Mouse (Mus musculus): ENCODE results near the gene Chrng. TPM values are rescaled to one million over a fixed set of nuclear protein-coding genes. Genes with fewer than 3 reads are reported as not detected.
A peak's percentile ranks its signal among the peaks of the same experiment; 100 is the strongest.

The Chrng gene
- polyA plus RNA-seq, 1 experiment from 2014 or later: not detected

- ATAC-seq (ENCODE audit: insufficient number of reproducible peaks, insufficient read depth, low FRiP score, low read depth): no peak
- WGBS: 49% methylated on average over 6 of the region's 6 CpGs
- Histone ChIP-seq H3K4me1 (ENCODE audit: control insufficient read depth, insufficient read depth, low read length) (0 out of 2 replicates have a peak, but pooled peaks cover 5% of the 10 kb centered on the region), H3K27me3 (ENCODE audit: control insufficient read depth, insufficient read depth, low read length) (no peaks in the 10 kb centered on the region), H3K4me3 (ENCODE audit: low read depth, low read length) (no peak overlapping the region), H3K27ac (ENCODE audit: low read length) (no peak overlapping the region), H3K9me3 (ENCODE audit: control insufficient read depth, low read depth, low read length) (no peaks in the 10 kb centered on the region), H3K9ac (replicated peaks; ENCODE audit: low read depth, low read length) (no peak overlapping the region), H3K36me3 (ENCODE audit: control insufficient read depth, insufficient read depth, low read length) (no peaks in the 10 kb centered on the region), H3K4me2 (replicated peaks; ENCODE audit: low read depth, low read length) (no peak overlapping the region)
These were observed 581 bp downstream of the Chrng start for GRCm38 (mm10) chr1:87205038-87205437.

- Histone ChIP-seq H3K36me3 (ENCODE audit: control insufficient read depth, insufficient read depth, low read length) (no peaks in the 10 kb centered on the region), H3K27ac (ENCODE audit: low read length) (no peak overlapping the region), H3K9ac (replicated peaks; ENCODE audit: low read depth, low read length) (no peak overlapping the region), H3K4me2 (replicated peaks; ENCODE audit: low read depth, low read length) (no peak overlapping the region), H3K9me3 (ENCODE audit: control insufficient read depth, low read depth, low read length) (no peaks in the 10 kb centered on the region), H3K4me1 (ENCODE audit: control insufficient read depth, insufficient read depth, low read length) (0 out of 2 replicates have a peak, but pooled peaks cover 5% of the 10 kb centered on the region), H3K4me3 (ENCODE audit: low read depth, low read length) (no peak overlapping the region), H3K27me3 (ENCODE audit: control insufficient read depth, insufficient read depth, low read length) (no peaks in the 10 kb centered on the region)
- ATAC-seq (ENCODE audit: insufficient number of reproducible peaks, insufficient read depth, low FRiP score, low read depth): no peak; the same call in 1 of the 2 replicates
- 31% methylated on average over 3 of the region's 3 CpGs for WGBS
These were observed 1.0 kb downstream of the Chrng start for GRCm38 (mm10) chr1:87205502-87205901.

- 26% methylated on average over 17 of the region's 17 CpGs for WGBS
- Histone ChIP-seq H3K9me3 (ENCODE audit: control insufficient read depth, low read depth, low read length) (no peaks in the 10 kb centered on the region), H3K4me2 (replicated peaks; ENCODE audit: low read depth, low read length) (no peak overlapping the region), H3K27ac (ENCODE audit: low read length) (no peak overlapping the region), H3K27me3 (ENCODE audit: control insufficient read depth, insufficient read depth, low read length) (no peaks in the 10 kb centered on the region), H3K9ac (replicated peaks; ENCODE audit: low read depth, low read length) (no peak overlapping the region), H3K4me3 (ENCODE audit: low read depth, low read length) (no peak overlapping the region), H3K4me1 (ENCODE audit: control insufficient read depth, insufficient read depth, low read length) (0 out of 2 replicates have a peak, but pooled peaks cover 5% of the 10 kb centered on the region), H3K36me3 (ENCODE audit: control insufficient read depth, insufficient read depth, low read length) (no peaks in the 10 kb centered on the region)
- ATAC-seq (ENCODE audit: insufficient number of reproducible peaks, insufficient read depth, low FRiP score, low read depth): no peak
These were observed 1.9 kb downstream of the Chrng start for GRCm38 (mm10) chr1:87206339-87206738.

GRCm38 (mm10) chr1:87211431-87211830 is 7.0 kb downstream of the Chrng start:
- Histone ChIP-seq H3K36me3 (ENCODE audit: control insufficient read depth, insufficient read depth, low read length) (peaks cover under 1% of the 10 kb centered on the region; the same call in 1 of the 2 replicates), H3K4me2 (replicated peaks; ENCODE audit: low read depth, low read length) (no peak overlapping the region), H3K9ac (replicated peaks; ENCODE audit: low read depth, low read length) (no peak overlapping the region), H3K4me3 (ENCODE audit: low read depth, low read length) (no peak overlapping the region), H3K27me3 (ENCODE audit: control insufficient read depth, insufficient read depth, low read length) (no peaks in the 10 kb centered on the region), H3K27ac (ENCODE audit: low read length) (no peak overlapping the region), H3K4me1 (ENCODE audit: control insufficient read depth, insufficient read depth, low read length) (peaks cover 15% of the 10 kb centered on the region), H3K9me3 (ENCODE audit: control insufficient read depth, low read depth, low read length) (no peaks in the 10 kb centered on the region)
- WGBS: 86% methylated on average over 4 of the region's 4 CpGs
- no peak for ATAC-seq (ENCODE audit: insufficient number of reproducible peaks, insufficient read depth, low FRiP score, low read depth)

- Histone ChIP-seq H3K27me3 (ENCODE audit: control insufficient read depth, insufficient read depth, low read length) (no peaks in the 10 kb centered on the region), H3K36me3 (ENCODE audit: control insufficient read depth, insufficient read depth, low read length) (peaks cover 3% of the 10 kb centered on the region; the same call in 1 of the 2 replicates), H3K4me1 (ENCODE audit: control insufficient read depth, insufficient read depth, low read length) (peaks cover 18% of the 10 kb centered on the region), H3K4me2 (replicated peaks; ENCODE audit: low read depth, low read length) (peak within 1 kb of the TSS; percentile 71), H3K9me3 (ENCODE audit: control insufficient read depth, low read depth, low read length) (no peaks in the 10 kb centered on the region), H3K9ac (replicated peaks; ENCODE audit: low read depth, low read length) (peak within 1 kb of the TSS; percentile 96), H3K27ac (ENCODE audit: low read length) (peak within 1 kb of the TSS; percentile 98), H3K4me3 (ENCODE audit: low read depth, low read length) (peak within 1 kb of the TSS; percentile 62)
- ATAC-seq (ENCODE audit: insufficient number of reproducible peaks, insufficient read depth, low FRiP score, low read depth): peak; percentile 98
- WGBS: under 1% methylated on average over 84 of the region's 99 CpGs
These were observed 9.6 kb downstream of the Chrng start, which contains the start of gene Eif4e2 for GRCm38 (mm10) chr1:87213735-87214704. TSS of gene Eif4e2 (plus strand) at chr1:87213914.

- ATAC-seq (ENCODE audit: insufficient number of reproducible peaks, insufficient read depth, low FRiP score, low read depth): no peak
- 14% methylated on average over 4 of the region's 4 CpGs for WGBS
- H3K4me3 ChIP-seq (ENCODE audit: low read depth, low read length): peak overlapping the region; percentile 62
These were observed 10.3 kb downstream of the Chrng start for GRCm38 (mm10) chr1:87214748-87215147.

GRCm38 (mm10) chr1:87217938-87218337 is 13.5 kb downstream of the Chrng start:
- no peak overlapping the region for H3K4me2 ChIP-seq (replicated peaks; ENCODE audit: low read depth, low read length)

More at GRCm38 (mm10) chr1:87214748-87215147, 10.3 kb downstream of the Chrng start:
- Histone ChIP-seq H3K4me1 (ENCODE audit: control insufficient read depth, insufficient read depth, low read length) (peaks cover 18% of the 10 kb centered on the region), H3K9ac (replicated peaks; ENCODE audit: low read depth, low read length) (peak overlapping the region; percentile 96), H3K4me2 (replicated peaks; ENCODE audit: low read depth, low read length) (peak overlapping the region; percentile 71), H3K27me3 (ENCODE audit: control insufficient read depth, insufficient read depth, low read length) (no peaks in the 10 kb centered on the region), H3K36me3 (ENCODE audit: control insufficient read depth, insufficient read depth, low read length) (peaks cover 9% of the 10 kb centered on the region; the same call in 1 of the 2 replicates), H3K27ac (ENCODE audit: low read length) (peak overlapping the region; percentile 98; the same call in 1 of the 2 replicates), H3K9me3 (ENCODE audit: control insufficient read depth, low read depth, low read length) (no peaks in the 10 kb centered on the region)

GRCm38 (mm10) chr1:87225739-87226138 is 21.3 kb downstream of the Chrng start:
- H3K4me3 ChIP-seq (ENCODE audit: low read depth, low read length): no peak overlapping the region
- H3K9me3 ChIP-seq (ENCODE audit: control insufficient read depth, low read depth, low read length): no peaks in the 10 kb centered on the region
- no peak for ATAC-seq (ENCODE audit: insufficient number of reproducible peaks, insufficient read depth, low FRiP score, low read depth)
- H3K4me1 ChIP-seq (ENCODE audit: control insufficient read depth, insufficient read depth, low read length): no peaks in the 10 kb centered on the region
- H3K27ac ChIP-seq (ENCODE audit: low read length): no peak overlapping the region
- peaks cover 89% of the 10 kb centered on the region for H3K36me3 ChIP-seq (ENCODE audit: control insufficient read depth, insufficient read depth, low read length)
- H3K9ac ChIP-seq (replicated peaks; ENCODE audit: low read depth, low read length): no peak overlapping the region
- WGBS: 94% methylated on average over 8 of the region's 8 CpGs
- H3K27me3 ChIP-seq (ENCODE audit: control insufficient read depth, insufficient read depth, low read length): no peaks in the 10 kb centered on the region
- no peak overlapping the region for H3K4me2 ChIP-seq (replicated peaks; ENCODE audit: low read depth, low read length)

More at GRCm38 (mm10) chr1:87217938-87218337, 13.5 kb downstream of the Chrng start:
- Histone ChIP-seq H3K4me3 (ENCODE audit: low read depth, low read length) (no peak overlapping the region), H3K9ac (replicated peaks; ENCODE audit: low read depth, low read length) (no peak overlapping the region), H3K27me3 (ENCODE audit: control insufficient read depth, insufficient read depth, low read length) (no peaks in the 10 kb centered on the region), H3K27ac (ENCODE audit: low read length) (no peak overlapping the region), H3K36me3 (ENCODE audit: control insufficient read depth, insufficient read depth, low read length) (peaks cover 40% of the 10 kb centered on the region), H3K9me3 (ENCODE audit: control insufficient read depth, low read depth, low read length) (no peaks in the 10 kb centered on the region), H3K4me1 (ENCODE audit: control insufficient read depth, insufficient read depth, low read length) (peaks cover 18% of the 10 kb centered on the region)
- 62% methylated on average over 3 of the region's 3 CpGs for WGBS
- no peak for ATAC-seq (ENCODE audit: insufficient number of reproducible peaks, insufficient read depth, low FRiP score, low read depth)
